Mouse (Mus musculus) left cerebral cortex, adult 18-20 months (tissue): Measurements from ENCODE around the gene Nlrp9b. TPM values are rescaled to one million over a fixed set of nuclear protein-coding genes. Genes with fewer than 3 reads are reported as not detected.
"Not testable (repeated sequence)": the region's sequence is repeated elsewhere in the genome, so short reads cannot be mapped to it uniquely, and the experiment has no call there.

Experiments used
- DNase-seq, 2 experiments: peaks; one replicate each; pipeline ENCODE4 v3.0.0; 2021 to 2022; ENCODE audit warnings: low spot score in 2 of 2, mixed read lengths in 1 of 2
- long read RNA-seq, 2 experiments: library from polyadenylated mRNA; stranded (forward); transcript quantifications; one replicate each; pipeline ENCODE4 v2.0.0; 2021
- total RNA-seq, 2 experiments: library from RNA; stranded (reverse); gene quantifications; 2 replicates each; pipeline ENCODE4 v1.2.3; 2021

Gene Nlrp9b
- total RNA-seq, result not detected
- long read RNA-seq, experiment 1, result 0 reads
- long read RNA-seq, experiment 2, result 0 reads

DNA sequence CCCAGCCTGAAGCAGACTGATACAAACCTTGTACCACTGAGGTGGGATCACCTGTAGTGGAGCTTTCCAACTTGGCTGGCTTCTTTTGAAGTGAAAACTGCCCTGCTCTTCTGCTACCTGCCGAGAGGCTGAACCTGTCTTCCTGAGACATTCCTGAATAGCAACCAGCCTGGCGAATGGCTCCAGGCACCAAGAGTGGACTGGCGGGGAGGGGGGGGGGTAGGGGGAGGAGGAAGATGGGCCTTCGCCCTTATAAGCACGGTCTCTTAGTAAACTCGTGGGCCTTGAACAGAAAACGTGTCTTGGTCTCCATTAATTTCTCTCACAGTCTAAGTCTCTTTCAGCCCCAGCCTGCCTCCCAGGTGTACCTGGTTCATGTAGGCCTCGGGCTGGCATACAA, at the start of gene Nlrp9b:
TSS of gene Nlrp9b (plus strand) at position 301 of the 400 bp plus-strand sequence.
- DNase-seq, result not testable (repeated sequence)

DNA sequence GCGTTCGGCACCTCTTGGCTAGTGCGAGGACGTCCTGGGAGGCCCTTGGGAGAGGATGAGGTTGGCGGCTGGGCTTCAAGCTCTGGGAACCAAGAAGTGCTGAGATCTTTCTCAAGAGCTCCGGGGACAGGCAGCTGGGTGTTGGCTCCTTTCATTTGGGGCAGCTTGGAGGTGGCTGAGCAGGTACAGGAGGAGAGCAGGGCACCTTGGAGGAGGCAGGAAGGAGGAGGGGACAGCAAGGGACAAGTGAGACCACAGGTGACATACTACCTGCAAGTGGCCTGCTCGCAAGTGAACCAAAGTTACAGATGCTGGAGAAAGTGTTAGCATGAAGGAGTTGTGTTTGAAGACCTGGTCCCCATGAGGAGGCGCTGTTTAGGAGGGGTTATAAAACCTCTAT, 46.6 kb upstream of the Nlrp9b start:
- no peak for DNase-seq

DNA sequence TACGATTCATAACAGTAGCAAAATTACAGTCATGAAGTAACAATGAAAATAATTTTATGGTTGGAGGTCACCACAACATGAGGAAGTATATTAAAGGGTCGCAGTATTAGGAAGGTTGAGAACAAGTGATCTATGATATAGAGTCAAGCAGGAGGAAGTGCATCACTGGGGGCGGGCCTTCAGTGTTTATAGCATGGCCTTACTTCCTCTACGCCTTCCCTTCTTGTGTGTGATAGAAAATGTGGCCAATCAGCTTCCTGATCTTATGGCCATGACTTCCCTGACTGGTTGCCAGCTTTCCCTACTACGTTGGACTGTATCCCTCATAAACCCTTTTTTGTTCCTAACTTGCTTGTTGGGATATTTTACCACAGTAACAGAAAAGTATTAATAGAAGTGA, 46.1 kb upstream of the Nlrp9b start:
- no peak for DNase-seq

DNA sequence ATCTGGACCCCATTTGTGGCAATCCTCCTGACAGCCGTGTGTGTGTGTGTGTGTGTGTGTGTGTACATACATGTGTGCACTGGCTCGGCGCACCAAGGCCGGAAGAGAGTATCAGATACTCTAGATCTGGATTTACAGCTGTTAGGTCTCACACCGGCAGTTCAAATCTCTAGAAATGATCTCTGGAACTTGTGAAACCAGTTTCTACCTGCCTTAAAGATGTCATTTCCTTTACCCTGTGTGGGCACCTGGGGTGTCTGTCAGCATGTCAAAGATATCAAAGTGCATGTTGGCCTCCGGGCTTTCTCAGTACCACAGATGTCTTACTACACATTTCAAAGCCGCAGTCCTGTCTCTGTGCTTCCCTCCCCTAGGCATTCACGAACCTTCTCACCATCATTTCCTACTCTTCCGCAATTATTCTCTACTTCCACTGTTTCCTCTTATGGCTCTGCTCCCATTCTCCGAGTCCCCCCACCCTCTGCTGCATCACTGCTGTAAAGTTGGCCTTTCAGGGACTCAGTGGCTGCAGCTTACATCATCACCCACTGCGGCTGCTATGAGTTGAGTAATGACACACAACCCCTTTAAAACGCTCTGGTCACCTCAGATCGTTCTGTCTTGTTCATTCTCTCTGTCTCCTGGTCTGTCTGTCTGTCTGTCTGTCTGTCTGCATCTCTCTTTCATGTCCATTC, 45.3 kb upstream of the Nlrp9b start:
- DNase-seq, result no peak

DNA sequence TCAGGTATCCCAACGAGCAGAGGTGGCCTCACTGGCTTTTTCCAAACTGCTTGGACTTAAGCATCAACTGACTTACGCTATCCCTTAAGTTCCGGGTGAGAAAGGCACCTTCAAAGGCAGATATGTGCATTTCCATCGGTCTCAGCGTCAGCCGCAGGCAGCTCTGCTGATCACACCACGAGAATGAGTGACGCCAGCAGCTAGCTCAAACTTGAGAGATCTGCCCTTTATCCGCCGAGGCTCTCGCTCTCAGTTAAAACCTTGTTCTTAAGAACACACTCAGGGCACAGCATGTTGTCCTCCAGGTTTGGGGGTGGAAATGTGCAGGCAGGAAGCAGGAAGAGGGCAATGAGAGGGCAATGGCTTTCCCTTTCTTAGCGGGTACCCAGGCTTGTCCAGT, 42.3 kb upstream of the Nlrp9b start:
- DNase-seq, result no peak

DNA sequence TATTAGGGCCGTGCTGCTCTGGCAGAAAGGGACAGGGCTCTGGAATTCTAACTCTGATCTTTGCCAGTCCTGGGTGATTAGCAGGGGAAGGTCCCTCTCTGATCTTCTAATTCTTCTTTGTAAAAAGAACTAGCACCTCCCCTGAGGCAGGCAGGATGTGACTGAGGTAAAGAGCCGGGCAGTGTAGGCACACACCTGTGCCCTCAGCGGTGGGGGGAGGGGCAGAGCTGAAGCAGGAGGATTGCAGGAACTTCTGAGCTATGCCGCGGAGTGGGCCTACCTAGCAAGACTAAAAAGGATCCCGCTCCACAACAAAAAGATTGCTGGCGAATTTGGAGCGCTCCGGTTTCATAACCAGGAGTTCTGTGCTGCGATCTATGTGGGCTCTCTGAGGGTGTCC, 41.3 kb upstream of the Nlrp9b start:
- DNase-seq, result no peak

DNA sequence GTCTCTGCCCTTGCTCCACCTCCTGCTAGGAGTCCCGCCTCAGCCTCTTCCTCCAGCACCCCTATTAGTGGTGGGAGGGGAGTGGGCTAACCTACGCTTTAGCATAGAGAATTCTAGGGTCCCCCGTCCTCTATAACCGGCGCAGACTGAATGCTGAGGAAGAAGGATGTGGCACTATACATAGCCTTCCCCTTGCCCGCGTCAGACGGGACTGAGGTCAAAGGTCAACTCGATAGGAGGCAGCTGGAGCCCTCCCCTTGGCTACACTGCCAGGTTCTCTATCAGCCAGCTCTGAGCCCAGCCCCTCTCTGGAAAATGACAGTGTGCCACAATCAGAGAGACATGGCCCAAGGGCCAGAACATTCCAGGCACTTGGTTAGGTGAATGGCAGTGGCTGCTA, 40.7 kb upstream of the Nlrp9b start, which contains the start of gene Igsf23:
TSS of gene Igsf23 (minus strand) at position 168 of the 400 bp plus-strand sequence.
- no peak for DNase-seq

DNA sequence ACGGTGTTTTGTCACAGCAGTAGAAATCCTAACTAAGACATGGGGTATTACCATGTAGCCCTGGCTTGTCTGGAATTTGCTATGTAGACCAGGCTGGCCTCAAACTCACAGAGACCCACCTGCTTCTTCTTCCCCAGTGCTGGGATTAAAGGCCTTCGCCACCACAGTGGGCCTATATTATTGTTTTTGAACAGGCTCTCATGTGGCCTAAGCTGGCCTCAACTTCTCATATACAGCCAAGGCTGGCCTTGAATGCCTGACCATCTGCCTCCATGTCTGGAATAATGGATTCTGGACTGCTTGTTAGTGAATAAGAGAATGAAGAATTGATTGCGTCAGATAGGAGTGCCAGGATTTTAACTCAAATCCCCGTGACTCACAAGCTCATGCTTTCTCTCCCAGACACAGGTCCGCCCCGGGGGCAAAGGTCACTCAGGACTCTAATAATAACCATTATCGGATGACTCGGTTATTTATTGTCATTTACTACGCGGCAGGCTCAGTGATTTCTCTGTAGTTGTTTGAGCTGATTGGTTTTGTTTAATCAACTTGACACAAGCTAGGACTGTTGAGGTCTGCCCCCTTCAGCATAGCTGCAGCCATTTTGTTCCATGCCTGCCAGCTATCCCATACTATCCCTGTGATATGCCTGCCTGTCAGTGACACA, 38.8 kb upstream of the Nlrp9b start:
- DNase-seq, result no peak

DNA sequence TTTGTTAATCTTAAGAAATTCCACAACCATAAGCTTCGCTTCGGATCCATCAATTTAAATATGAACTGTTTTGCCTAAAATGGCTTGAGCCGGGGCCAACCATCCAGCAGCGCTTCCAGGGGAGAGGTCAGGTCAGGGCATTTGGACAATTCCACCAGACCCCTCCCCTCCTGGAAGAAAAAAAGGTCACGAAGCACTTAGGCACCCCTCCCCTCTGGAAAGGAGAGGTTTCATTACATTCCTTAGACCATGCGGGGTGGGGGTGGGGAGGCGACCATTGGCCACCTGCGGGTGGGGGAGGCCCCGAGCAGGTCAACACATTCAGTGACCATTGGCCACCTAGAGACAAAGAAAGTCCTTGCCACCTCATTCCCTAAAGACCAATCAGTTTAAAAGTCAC, 38.2 kb upstream of the Nlrp9b start:
- DNase-seq, result no peak

DNA sequence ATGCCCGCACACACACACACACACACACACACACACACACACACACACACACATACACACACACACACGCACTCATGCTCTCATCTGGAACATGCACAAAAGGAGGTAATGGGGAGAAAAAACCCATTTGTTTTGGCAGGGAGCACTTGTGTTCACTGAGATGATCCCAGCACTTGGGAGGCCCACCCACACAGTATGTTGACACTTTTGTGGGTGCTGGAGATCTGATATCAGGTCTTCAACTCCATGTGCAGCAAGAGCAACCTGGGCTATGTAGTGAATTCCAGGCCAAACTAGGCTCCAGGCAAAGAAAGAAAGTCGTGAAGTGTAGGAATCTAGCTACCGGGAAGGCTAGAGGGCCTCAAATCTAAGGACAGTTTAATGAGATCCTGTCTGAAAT, 35.4 kb upstream of the Nlrp9b start:
- no peak for DNase-seq

DNA sequence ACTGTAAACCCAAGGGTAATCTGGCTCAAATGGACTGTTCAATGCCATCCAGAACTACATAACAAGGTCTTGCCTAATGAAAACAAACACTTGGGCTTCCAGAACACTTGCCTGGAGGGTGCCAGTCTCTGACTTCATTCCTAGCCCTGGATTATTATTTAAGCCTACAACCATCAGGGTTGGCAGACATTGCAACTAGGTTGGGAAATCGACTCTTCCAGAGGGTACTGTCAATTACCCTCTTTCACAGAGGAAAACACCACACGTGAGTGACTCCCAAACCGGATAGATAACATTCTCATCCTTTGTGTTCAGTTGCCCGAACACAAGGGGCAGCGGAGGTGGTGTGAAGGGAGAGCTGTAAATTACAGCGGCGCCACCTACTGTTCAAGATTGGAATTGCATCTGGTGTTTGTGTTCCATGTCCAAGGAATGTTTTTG, 34.9 kb upstream of the Nlrp9b start:
- DNase-seq, result peak; percentile 89 to 95

DNA sequence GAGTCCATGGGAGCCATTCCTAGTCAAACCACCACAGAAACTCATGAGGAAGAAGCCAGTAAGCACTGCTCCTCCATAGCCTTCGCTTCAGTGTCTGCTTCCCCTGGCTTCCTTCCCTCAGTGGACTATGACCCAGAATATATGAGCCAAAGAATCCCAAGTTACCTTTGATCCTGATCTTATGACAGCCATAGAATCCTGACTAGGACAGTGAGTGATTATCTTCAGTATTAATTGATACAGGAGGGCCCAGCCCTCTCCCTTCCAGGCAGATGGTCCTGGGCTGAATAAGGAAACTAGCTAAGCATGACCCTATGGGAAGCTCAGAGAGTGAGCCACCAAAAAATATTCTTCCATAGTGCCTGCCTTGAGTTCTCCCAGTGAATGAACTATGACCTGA, 28.8 kb upstream of the Nlrp9b start:
- DNase-seq, result no peak

DNA sequence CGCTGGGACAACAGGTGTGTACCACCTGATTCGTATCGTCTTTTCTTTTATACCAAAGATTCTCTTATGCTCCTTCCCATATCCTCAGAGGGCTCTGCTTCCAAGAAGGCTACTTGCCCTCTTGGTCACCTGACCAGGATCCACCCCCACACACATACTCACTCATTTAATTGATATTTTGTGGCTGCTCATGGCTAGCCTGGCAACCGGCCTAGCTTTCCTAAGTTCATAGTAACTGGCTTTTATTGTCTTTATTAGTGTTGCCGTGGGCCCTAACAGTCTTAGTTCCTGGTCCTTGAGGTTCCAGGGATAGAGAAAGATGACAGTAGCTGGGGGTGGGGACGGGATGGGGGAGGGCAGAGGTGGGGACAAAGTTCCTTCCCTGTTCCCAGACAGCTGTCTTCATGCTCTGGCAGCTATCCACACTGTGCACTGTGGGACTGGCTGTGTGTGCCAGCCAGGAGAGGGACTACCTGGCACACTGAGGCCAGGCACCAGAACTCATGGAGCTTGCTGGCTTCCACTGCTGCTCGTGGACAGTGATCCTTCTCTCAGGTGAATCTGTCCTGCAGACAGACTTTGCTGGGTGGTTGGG, 26.2 kb upstream of the Nlrp9b start, which contains the start of gene Ceacam20:
TSS of gene Ceacam20 (plus strand) at position 428 of the 595 bp plus-strand sequence.
- no peak for DNase-seq

DNA sequence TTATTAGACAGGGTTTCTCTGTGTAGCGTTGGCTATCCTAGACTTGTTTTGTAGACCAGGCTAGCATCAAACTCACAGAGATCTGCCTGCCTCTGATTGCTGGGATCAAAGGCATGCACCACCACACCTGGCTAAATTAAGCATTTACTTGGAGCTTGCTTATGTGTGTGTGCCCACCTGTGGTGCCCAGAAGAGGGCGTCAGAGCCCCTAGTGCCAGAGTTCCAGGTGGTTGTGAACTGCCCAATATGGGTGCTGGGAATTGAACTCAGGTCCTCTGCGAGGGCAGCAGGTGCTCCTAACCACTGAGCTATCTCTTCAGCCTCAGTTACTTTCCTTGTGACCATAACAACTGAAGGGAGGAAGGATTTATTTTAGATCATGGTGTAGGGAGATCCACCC, 22.2 kb upstream of the Nlrp9b start:
- DNase-seq, result no peak

DNA sequence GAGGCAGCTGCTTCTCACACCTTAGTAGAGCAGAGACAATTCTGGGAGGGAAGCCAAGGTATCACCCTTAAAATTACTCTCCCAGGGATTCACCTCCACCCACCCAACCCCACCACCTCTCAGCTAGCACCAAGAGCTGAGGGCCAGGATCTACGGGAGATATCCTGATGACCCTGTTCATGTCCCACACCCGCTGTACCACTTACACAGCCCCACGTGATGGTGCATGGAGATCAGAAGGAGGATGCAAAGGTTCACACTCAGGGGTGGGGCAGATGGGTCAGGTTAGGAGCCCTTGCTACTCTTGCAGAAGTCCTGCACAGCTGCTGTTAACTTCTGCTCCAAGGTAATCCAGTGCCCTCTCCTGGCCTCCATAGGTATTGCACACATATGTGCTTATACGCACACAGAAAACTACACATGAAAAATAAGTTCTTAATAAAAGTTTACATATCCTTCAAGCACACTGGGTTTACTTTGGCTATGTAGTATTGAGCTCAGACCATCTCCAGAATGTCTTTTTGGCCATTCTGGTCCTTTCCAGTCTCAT, 21.6 kb upstream of the Nlrp9b start:
- no peak for DNase-seq

DNA sequence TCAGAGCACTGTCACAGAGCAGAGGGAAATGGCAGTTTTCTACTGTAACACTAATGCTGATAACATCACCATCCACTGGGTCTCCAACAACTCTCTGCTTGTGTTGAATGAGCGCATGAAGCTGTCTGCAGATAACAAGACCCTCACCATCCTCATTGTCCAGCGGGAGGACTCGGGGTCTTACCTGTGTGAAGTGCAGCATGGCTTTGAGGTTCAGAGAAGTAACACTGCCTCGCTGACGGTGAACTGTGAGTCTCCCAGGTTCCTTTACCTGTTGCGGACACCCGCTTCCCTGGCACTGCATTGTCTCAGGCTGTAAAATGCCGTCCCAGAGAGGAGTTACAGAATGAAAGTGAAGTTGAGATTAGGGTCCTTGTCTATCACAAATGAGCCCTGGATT, 21.1 kb upstream of the Nlrp9b start:
- DNase-seq, result no peak

DNA sequence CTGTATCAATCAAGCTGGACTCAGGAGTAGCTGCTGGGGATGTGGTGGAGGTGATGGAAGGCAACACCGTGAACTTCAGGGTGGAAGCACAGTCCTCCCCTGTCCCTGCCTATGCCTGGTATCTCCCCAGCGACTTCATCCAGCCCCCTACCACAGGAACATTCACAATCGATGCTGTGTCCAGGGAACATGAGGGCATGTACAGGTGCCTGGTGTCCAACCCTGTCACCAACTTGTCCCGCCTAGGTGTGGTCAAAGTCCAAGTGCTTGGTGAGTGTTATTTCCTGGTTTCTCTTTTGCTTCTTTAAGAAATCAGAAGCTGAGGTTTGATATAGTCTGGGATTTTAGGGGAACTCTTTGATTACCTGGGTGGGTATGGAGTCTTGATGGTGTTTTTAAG, 19.7 kb upstream of the Nlrp9b start:
- no peak for DNase-seq

DNA sequence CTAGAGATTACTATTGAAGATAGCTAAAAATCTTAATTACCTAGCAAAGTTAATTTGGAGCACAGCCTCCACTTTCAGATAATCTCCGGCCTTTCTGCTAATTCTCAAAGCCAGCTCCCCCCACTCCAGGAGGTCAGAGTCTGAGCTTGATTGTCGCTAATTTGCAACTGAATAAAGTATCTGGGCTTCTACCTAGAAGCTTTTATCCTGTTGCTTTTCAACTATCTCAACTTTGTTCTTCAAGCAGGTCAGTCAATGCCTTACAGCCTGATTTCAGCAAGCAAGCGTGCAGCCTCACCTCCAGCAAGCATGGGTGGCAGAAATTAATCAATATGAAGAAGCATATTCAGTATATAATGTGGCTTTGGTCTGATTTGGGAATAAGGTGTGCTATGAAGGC, 5.5 kb downstream of the Nlrp9b start:
- DNase-seq, result not testable (repeated sequence)

DNA sequence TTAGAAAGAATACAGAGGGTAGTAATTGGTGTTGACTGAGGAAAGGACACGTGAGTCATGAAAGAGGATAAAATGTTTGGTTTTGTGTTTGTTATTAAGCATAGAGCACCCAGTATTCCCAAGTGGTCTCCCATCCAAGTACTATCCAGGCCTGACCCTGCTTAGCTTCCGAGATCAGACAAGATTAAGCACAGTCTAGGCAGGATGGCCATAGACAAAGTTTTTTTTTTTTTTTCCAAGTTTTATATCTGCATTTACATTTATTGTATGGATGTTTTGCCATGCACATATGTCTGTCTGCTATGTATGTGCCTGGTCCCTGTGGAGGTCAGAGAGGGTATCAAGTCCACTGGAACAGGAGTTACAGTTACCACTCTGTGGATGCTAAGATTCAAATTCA, 18.7 kb downstream of the Nlrp9b start:
- no peak for DNase-seq

DNA sequence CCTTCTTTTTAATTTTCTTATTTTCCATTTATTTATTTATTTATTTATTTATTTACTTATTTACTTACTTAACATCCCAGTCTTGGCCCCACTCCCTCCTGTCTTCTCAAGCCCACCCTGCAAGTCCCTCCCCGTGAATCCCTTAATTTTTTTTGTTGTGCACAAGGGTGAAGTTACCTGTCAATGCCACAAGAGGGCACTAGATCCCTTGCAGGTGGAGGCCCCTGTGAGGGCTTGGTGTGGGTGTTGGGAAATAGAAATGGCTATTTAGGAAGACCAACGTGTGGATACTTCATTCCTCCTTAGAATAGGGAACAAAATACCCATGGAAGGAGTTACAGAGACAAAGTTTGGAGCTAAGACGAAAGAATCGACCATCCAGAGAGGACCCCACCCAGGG, 72.8 kb downstream of the Nlrp9b start:
- not testable (repeated sequence) for DNase-seq

DNA sequence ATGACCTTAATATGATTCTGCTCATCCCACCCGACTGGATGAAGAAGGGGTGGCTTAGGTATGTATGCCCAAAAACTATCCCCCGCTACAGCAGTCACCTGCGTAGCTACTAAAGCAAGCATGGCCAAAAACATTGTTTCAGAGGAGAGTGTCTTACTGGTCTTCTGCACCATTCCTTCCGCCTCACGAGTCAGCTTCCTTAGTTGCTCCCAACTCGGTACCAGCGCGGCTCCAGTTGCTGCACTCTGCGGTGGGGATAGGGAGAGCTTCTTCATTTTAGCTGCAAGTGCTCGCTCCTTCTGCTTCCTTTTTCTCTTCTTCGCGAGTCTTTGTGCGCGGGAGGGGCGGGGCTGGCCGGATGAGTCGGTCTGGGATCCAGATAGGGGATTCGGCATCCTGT, 86.9 kb downstream of the Nlrp9b start:
- not testable (repeated sequence) for DNase-seq

DNA sequence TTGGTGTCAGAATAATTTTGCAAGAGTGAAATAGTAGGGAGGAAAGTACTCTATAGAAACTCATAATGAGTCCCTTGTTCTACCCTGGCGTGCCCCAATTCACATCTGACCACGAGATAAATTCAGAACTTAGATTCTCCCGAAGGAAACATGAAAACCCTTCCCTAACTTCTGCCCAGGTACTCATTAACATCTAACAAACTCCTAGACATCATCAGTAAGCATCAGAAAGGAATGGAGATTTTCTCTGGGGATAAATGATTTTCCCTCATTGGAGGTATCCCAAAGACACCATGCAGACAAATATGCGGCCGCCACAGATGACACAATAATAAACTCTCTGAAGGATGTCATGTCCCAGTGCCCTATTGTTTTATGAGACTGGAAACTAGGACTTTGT, 108.1 kb downstream of the Nlrp9b start, which contains the start of gene Vmn1r91:
TSS of gene Vmn1r91 (plus strand) at position 301 of the 400 bp plus-strand sequence.
- not testable (repeated sequence) for DNase-seq
